In the genomic region with DNA sequence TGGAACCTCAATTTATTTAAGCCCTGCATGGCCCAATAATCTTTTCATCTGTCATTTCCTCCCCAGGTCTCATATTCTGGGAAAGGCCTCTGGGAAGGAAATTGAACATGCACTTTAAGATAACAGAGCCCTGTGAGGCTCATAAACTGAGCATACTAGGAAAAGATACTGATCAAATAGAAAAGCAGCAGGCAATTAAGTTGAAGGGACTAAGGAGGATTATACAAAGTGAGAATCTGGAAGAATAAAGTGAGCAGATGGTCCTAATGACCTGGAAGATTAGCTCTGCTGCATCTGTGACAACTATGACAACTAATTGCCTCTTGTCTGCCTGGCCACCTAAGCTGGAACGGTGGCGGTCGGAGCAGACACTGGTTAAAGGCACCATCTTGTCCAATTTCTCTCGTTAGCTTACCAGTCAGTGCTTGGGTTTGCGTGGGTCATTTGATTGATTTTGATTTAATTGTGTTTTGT, we compare ENCODE assay signal across 13 mouse cellular contexts. TPM values are rescaled to one million over a fixed set of nuclear protein-coding genes. Genes with fewer than 3 reads are reported as not detected.
DNase-seq lines count a peak whose midpoint lies in the region; ATAC-seq lines count a peak whose summit lies in the region.
"Had no signal": no experiment of that assay in that cellular context is flagged by ENCODE, and none has a peak within 500 bp of the region (broad histone marks: within the 10 kb centered on the region; RNA-seq: fewer than 3 reads in every experiment).

No protein-coding gene starts in this region.

- no peak overlapping the region for H3K9ac ChIP-seq in hindbrain, embryonic 14.5 days
- no peak overlapping the region for H3K9ac ChIP-seq in neural tube, embryonic 13.5 days
- H3K9ac ChIP-seq: embryonic facial prominence, embryonic 15.5 days; heart, embryonic 12.5 days; limb, embryonic 12.5 days had no signal

- ATAC-seq in hindbrain, embryonic 14.5 days (ENCODE audit: low FRiP score) = peak; percentile 60
- peak; percentile 40; the same call in 1 of the 2 replicates for ATAC-seq in neural tube, embryonic 13.5 days (ENCODE audit: low read depth)

- peak overlapping the region; percentile 64 for H3K27ac ChIP-seq in hindbrain, embryonic 14.5 days
- H3K27ac ChIP-seq in neural tube, embryonic 13.5 days (replicated peaks) = peak overlapping the region; percentile 70
- H3K27ac ChIP-seq: embryonic facial prominence, embryonic 15.5 days; limb, embryonic 12.5 days; stomach, postnatal 0 days had no signal

- 34% methylated on average over 5 of the region's 5 CpGs for WGBS in hindbrain, embryonic 14.5 days
- 35% methylated on average over 5 of the region's 5 CpGs for WGBS in neural tube, embryonic 13.5 days

- no peak overlapping the region for H3K4me2 ChIP-seq in hindbrain, embryonic 14.5 days (replicated peaks)
- no peak overlapping the region for H3K4me2 ChIP-seq in neural tube, embryonic 13.5 days
- H3K4me2 ChIP-seq: embryonic facial prominence, embryonic 15.5 days; heart, embryonic 12.5 days; limb, embryonic 12.5 days had no signal

- DNase-seq in heart, adult 11 months = peak; percentile 71
- no peak for DNase-seq in heart, adult 18-20 months
- DNase-seq in cerebellum, postnatal 25 days = peak; percentile 49 to 62
- DNase-seq in hindbrain, embryonic 14.5 days (ENCODE audit: low spot score) = peak; percentile 62
- DNase-seq in spleen, postnatal 36 days (ENCODE audit: low spot score in 2 of 2) = no peak
- DNase-seq in adrenal gland, postnatal 4 days (ENCODE audit: low spot score in 2 of 2) = no peak
- no peak for DNase-seq in left cerebral cortex, adult 9 months (ENCODE audit: low spot score in 2 of 2)
- DNase-seq: lung, adult 2 months had no signal

- no peaks in the 10 kb centered on the region for H3K27me3 ChIP-seq in hindbrain, embryonic 14.5 days (ENCODE audit: control insufficient read depth, insufficient read depth, low read length)
- no peaks in the 10 kb centered on the region for H3K27me3 ChIP-seq in neural tube, embryonic 13.5 days
- H3K27me3 ChIP-seq: embryonic facial prominence, embryonic 15.5 days; heart, embryonic 12.5 days; limb, embryonic 12.5 days had no signal

- H3K36me3 ChIP-seq in hindbrain, embryonic 14.5 days (replicated peaks; ENCODE audit: control insufficient read depth, insufficient read depth) = no peaks in the 10 kb centered on the region
- H3K36me3 ChIP-seq in neural tube, embryonic 13.5 days = no peaks in the 10 kb centered on the region
- H3K36me3 ChIP-seq: heart, embryonic 12.5 days; limb, embryonic 12.5 days had no signal

- H3K9me3 ChIP-seq in hindbrain, embryonic 14.5 days (ENCODE audit: control insufficient read depth, low read length) = no peaks in the 10 kb centered on the region
- no peaks in the 10 kb centered on the region for H3K9me3 ChIP-seq in neural tube, embryonic 13.5 days
- H3K9me3 ChIP-seq: embryonic facial prominence, embryonic 15.5 days; heart, embryonic 12.5 days; limb, embryonic 12.5 days had no signal

- peaks cover 31% of the 10 kb centered on the region for H3K4me1 ChIP-seq in hindbrain, embryonic 14.5 days (replicated peaks; ENCODE audit: control insufficient read depth, insufficient read depth, low read length)
- H3K4me1 ChIP-seq in neural tube, embryonic 13.5 days (replicated peaks) = peaks cover 35% of the 10 kb centered on the region
- H3K4me1 ChIP-seq: limb, embryonic 12.5 days had no signal

- no peak overlapping the region for H3K4me3 ChIP-seq in hindbrain, embryonic 14.5 days (replicated peaks; ENCODE audit: low read length)
- H3K4me3 ChIP-seq in neural tube, embryonic 13.5 days = no peak overlapping the region
- H3K4me3 ChIP-seq: embryonic facial prominence, embryonic 15.5 days; heart, embryonic 12.5 days; limb, embryonic 12.5 days had no signal

RNA-seq across cellular contexts. Expression of gene Shld1, which starts 37.3 kb away (rescaled TPM):
- total RNA-seq in heart, adult 18-20 months (2021) = 10 to 100 TPM; 36.7 to 57.1 TPM
- 21.9 and 23.3 TPM in 2 replicates for polyA plus RNA-seq in hindbrain, embryonic 14.5 days (2014; fragmentation: Nextera tagmentation; extraction: Ambion mirVana)
- 21.5 and 24.7 TPM in 2 replicates for polyA plus RNA-seq in neural tube, embryonic 13.5 days (2015; fragmentation: Nextera tagmentation; extraction: Ambion mirVana)
- 10 to 100 TPM; 12.4 to 12.7 TPM for total RNA-seq in adrenal gland, postnatal 4 days (2021)

RNA-seq across cellular contexts. Expression of gene Chgb, which starts 57.1 kb away (rescaled TPM):
- total RNA-seq in heart, adult 18-20 months (2021) = under 1 TPM; 0.44 to 0.50 TPM
- polyA plus RNA-seq in hindbrain, embryonic 14.5 days (2014; fragmentation: Nextera tagmentation; extraction: Ambion mirVana) = 70.3 and 84.2 TPM in 2 replicates
- polyA plus RNA-seq in neural tube, embryonic 13.5 days (2015; fragmentation: Nextera tagmentation; extraction: Ambion mirVana) = 54.9 and 57.5 TPM in 2 replicates
- total RNA-seq in adrenal gland, postnatal 4 days (2021) = 1,000 to 10,000 TPM; 1,462 to 1,464 TPM

Comparison
In these comparisons a context has a peak if more than half of its experiments do, and no peak if none do; other contexts are left out.
1. DNase-seq: peak in heart, adult 11 months (single experiment), cerebellum, postnatal 25 days (2 of 2) and hindbrain, embryonic 14.5 days (single experiment); none in heart, adult 18-20 months (0 of 2), spleen, postnatal 36 days (0 of 2), adrenal gland, postnatal 4 days (0 of 2) and left cerebral cortex, adult 9 months (0 of 2).
2. RNA of gene Chgb, which starts 57.1 kb away (total RNA-seq): 1,462 to 1,464 TPM in adrenal gland, postnatal 4 days; 0.44 to 0.50 TPM in heart, adult 18-20 months; every median in the first group is over 100 times any median in the second.